Mouse (Mus musculus) kidney, adult 2 months (tissue): ENCODE results near the gene 9330161L09Rik. TPM values are rescaled to one million over a fixed set of nuclear protein-coding genes. Genes with fewer than 3 reads are reported as not detected.

ENCODE experiments used
- DNase-seq: peaks from one replicate; pipeline ENCODE4 v3.0.0; 2021
- H3K27ac ChIP-seq: fragments of 200-500 bp; 2 replicates; pipeline ENCODE4 v1.5.1; 2012; ENCODE audit warnings: low read depth, low read length, control low read depth, inconsistent platforms; ENCODE audit not compliant: insufficient read depth
- H3K27me3 ChIP-seq: fragments of 200-500 bp; replicated peaks from 2 replicates; pipeline ENCODE4 v1.6.1; 2012; ENCODE audit warnings: mild to moderate bottlenecking, moderate library complexity, low read length, inconsistent platforms; ENCODE audit not compliant: control insufficient read depth, insufficient read depth
- H3K36me3 ChIP-seq: fragments of 200-500 bp; 2 replicates; pipeline ENCODE4 v1.6.1; 2012; ENCODE audit warnings: mild to moderate bottlenecking, moderate library complexity, low read length, inconsistent platforms; ENCODE audit not compliant: control insufficient read depth, insufficient read depth
- H3K4me1 ChIP-seq: fragments of 200-500 bp; 2 replicates; pipeline ENCODE4 v1.6.1; 2011; ENCODE audit warnings: low read length; ENCODE audit not compliant: control insufficient read depth, insufficient read depth
- H3K4me3 ChIP-seq: fragments of 200-500 bp; 2 replicates; pipeline ENCODE4 v1.5.1; 2011; ENCODE audit warnings: mild to moderate bottlenecking, low read depth, low read length, control low read depth; ENCODE audit not compliant: insufficient read depth
- CTCF ChIP-seq: fragments of 200-500 bp; conservative IDR thresholded peaks from 2 replicates; pipeline ENCODE4 v1.5.1; 2011; ENCODE audit warnings: low read depth, mild to moderate bottlenecking, control low read depth, low read length, moderate library complexity, mixed read lengths; ENCODE audit not compliant: insufficient read depth, insufficient read length
- POLR2A ChIP-seq: fragments of 200-500 bp; IDR thresholded peaks from one replicate; pipeline ENCODE4 v1.6.1; 2011; ENCODE audit warnings: low read depth, low read length, control low read depth
- WGBS: fragments of 180-500 bp; shearing (Covaris S2); methylation state at CpG from one replicate; pipeline ENCODE4 v1.1.7; 2018; 5-methylcytosine and 5-hydroxymethylcytosine counted together
- polyA plus RNA-seq: library from polyadenylated mRNA; depleted of rRNA; stranded (reverse); fragments of >200 nt; gene quantifications from 2 replicates; pipeline ENCODE4 v1.2.3, GENCODE M21; 2012

Gene 9330161L09Rik
- polyA plus RNA-seq, 1 experiment: 0.81 TPM

GRCm38 (mm10) chr12:103404131-103404530 lies 3.5 kb downstream of the 9330161L09Rik start:
- Histone ChIP-seq H3K27me3 (no peaks in the 10 kb centered on the region), H3K4me3 (no peak overlapping the region), H3K27ac (no peak overlapping the region), H3K36me3 (no peaks in the 10 kb centered on the region), H3K4me1 (no peaks in the 10 kb centered on the region)
- DNase-seq: no peak
- WGBS: 83% methylated on average over 18 of the region's 18 CpGs
- no peak for TF ChIP-seq POLR2A
- TF ChIP-seq CTCF: no peak

DNA sequence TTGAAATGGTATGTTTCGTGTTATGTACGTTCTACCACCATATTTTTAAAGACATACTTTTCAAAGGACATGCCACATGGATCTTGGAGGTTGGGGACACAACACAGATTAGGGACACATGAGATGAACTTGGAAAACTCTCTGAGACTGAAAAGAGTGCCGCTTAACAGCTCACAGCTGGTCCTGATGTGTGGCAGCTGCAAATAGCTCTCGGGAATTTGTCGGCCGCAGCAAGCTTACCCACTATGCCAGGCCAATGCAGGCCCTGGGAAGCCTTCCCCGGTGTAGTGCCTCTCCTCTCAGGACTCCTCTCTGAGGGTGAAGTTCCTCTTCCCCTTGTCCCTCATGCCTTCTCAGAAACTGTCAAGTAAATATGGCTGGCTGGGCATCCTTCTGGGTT lies 10.9 kb downstream of the 9330161L09Rik start:
- no peak for DNase-seq
- Histone ChIP-seq H3K4me1 (peaks cover 7% of the 10 kb centered on the region), H3K27ac (no peak overlapping the region), H3K27me3 (no peaks in the 10 kb centered on the region), H3K4me3 (no peak overlapping the region), H3K36me3 (no peaks in the 10 kb centered on the region)
- no peak for TF ChIP-seq CTCF
- no peak for TF ChIP-seq POLR2A
- 83% methylated on average over 7 of the region's 7 CpGs for WGBS

DNA sequence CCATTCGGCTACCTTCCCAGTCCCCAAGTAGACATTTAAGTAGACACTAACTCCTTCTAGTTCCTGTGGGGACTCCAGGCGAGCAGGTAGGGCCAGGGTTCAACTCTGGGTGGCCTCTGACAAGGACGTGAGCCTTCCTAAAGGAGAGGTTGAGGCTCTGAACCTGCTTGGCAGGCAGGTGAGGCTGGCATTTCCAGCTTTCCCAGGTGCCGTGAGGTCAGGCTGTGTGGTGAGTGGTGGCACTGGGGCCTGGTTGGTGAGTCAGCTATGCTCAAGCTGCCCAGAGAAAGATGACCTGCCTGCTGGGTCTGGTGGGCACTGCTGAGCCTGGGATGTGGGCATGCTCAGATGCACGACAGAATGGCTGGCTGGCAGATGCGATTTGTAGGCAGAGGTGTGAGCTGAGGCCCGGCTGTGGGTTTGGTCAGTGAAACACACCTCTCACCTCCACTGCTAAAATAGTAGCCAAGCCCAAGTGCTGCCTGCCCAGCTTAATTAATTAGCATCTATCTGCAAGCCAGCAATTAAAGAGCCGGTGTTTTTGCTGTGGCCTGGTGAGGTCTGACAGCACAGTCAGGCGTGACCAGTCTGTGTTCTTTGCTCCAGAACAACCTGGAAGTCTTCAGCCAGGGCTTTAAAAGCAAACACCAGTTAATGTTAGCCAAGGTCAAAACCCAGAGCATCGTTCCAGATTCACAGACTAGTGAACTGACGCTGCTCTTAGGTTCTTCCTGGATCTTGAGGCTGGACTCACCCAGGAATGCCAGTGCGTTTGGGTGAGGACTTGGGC lies 11.9 kb downstream of the 9330161L09Rik start:
- Histone ChIP-seq H3K36me3 (no peaks in the 10 kb centered on the region), H3K4me1 (peaks cover 7% of the 10 kb centered on the region), H3K27ac (peak overlapping the region; percentile 4; the same call in 1 of the 2 replicates), H3K4me3 (no peak overlapping the region), H3K27me3 (no peaks in the 10 kb centered on the region)
- 31% methylated on average over 12 of the region's 12 CpGs for WGBS
- TF ChIP-seq CTCF: no peak
- peak; percentile 84 for DNase-seq

- WGBS: 71% methylated on average over 6 of the region's 6 CpGs
Measured at GRCm38 (mm10) chr12:103393528-103393927, 14.1 kb downstream of the 9330161L09Rik start.

GRCm38 (mm10) chr12:103391098-103391497 lies 16.5 kb downstream of the 9330161L09Rik start:
- Histone ChIP-seq H3K27ac (no peak overlapping the region), H3K4me3 (no peak overlapping the region), H3K4me1 (peaks cover 10% of the 10 kb centered on the region), H3K27me3 (no peaks in the 10 kb centered on the region), H3K36me3 (no peaks in the 10 kb centered on the region)
- TF ChIP-seq POLR2A (no peak), CTCF (no peak)
- 81% methylated on average over 7 of the region's 7 CpGs for WGBS
- no peak for DNase-seq

More at GRCm38 (mm10) chr12:103393528-103393927, 14.1 kb downstream of the 9330161L09Rik start:
- Histone ChIP-seq H3K4me3 (no peak overlapping the region), H3K27me3 (no peaks in the 10 kb centered on the region), H3K36me3 (no peaks in the 10 kb centered on the region), H3K27ac (no peak overlapping the region), H3K4me1 (peaks cover 10% of the 10 kb centered on the region)
- DNase-seq: no peak
- TF ChIP-seq POLR2A (no peak), CTCF (no peak)

GRCm38 (mm10) chr12:103389982-103390381 lies 17.6 kb downstream of the 9330161L09Rik start:
- no peak for TF ChIP-seq POLR2A
- no peak for TF ChIP-seq CTCF
- 73% methylated on average over 4 of the region's 4 CpGs for WGBS

GRCm38 (mm10) chr12:103389348-103389727 lies 18.3 kb downstream of the 9330161L09Rik start:
- no peak for DNase-seq
- H3K4me3 ChIP-seq: peak overlapping the region; percentile 98
- H3K4me1 ChIP-seq: 0 out of 2 replicates have a peak, but pooled peaks cover 3% of the 10 kb centered on the region
- no peak overlapping the region for H3K27ac ChIP-seq
- no peak for TF ChIP-seq POLR2A
- TF ChIP-seq CTCF: no peak
- 79% methylated on average over 2 of the region's 2 CpGs for WGBS
- no peaks in the 10 kb centered on the region for H3K36me3 ChIP-seq
- no peaks in the 10 kb centered on the region for H3K27me3 ChIP-seq

More at GRCm38 (mm10) chr12:103389982-103390381, 17.6 kb downstream of the 9330161L09Rik start:
- no peak overlapping the region for H3K27ac ChIP-seq
- no peaks in the 10 kb centered on the region for H3K27me3 ChIP-seq
- no peaks in the 10 kb centered on the region for H3K36me3 ChIP-seq
- H3K4me1 ChIP-seq: 0 out of 2 replicates have a peak, but pooled peaks cover 3% of the 10 kb centered on the region
- H3K4me3 ChIP-seq: no peak overlapping the region
- DNase-seq: no peak
